Mouse (Mus musculus): ENCODE results near the gene Eif5a. TPM values are rescaled to one million over a fixed set of nuclear protein-coding genes. Genes with fewer than 3 reads are reported as not detected.

The Eif5a gene
- total and polyA plus RNA-seq, 3 experiments = 763 to 2,879 (median 1,285) TPM

DNA sequence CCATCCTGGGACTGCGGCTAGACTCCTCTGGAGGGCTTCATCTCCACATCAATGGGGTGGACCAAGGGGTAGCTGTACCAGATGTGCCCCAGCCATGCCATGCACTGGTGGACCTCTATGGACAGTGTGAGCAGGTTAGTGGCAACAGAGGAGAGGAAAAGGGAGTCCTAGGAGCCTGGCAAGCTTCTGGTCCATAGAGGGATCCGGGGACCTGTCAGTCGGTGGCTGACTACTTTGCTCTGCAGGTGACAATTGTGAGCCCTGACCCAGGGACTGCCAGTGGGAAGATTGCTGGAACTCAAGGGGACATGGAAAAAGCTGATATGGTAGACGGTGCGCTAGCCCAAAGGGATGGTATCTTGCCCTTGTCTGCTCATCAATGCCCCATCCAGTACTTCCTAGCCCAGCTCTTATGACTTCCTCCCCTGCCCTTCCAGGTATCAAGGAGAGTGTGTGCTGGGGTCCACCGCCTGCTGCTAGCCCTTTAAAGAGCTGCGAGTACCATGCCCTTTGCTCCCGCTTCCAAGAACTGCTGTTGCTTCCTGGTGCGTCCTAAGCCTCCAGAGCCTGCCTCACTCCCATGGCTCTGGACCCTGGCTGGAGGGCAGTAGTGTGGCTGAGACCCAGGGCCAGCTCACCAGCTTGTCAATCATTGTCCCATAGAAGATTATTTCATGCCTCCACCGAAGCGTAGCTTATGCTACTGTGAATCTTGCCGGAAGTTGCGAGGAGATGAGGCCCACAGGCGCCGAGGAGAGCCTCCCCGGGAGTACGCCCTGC, 10.8 kb downstream of the Eif5a start:
- Histone ChIP-seq H3K4me3 (ENCODE audit: low read depth, low read length) (no peak overlapping the region), H3K9me3 (replicated peaks) (no peaks in the 10 kb centered on the region), H3K27me3 (ENCODE audit: insufficient read depth, low read length) (no peaks in the 10 kb centered on the region), H3K4me1 (ENCODE audit: insufficient read depth, low read depth, low read length) (peaks cover 53% of the 10 kb centered on the region), H3K36me3 (replicated peaks) (peaks cover 97% of the 10 kb centered on the region)
- no peak for ATAC-seq (ENCODE audit: extremely low read depth, insufficient number of reproducible peaks, low FRiP score, poor library complexity, severe bottlenecking)
- TF ChIP-seq GATA2 (IDR thresholded peaks at IDR 0.05; ENCODE audit: borderline replicate concordance, low read depth, low read length) (no peak), POLR2AphosphoS5 (IDR thresholded peaks at IDR 0.05; ENCODE audit: insufficient replicate concordance, low read depth, low read length) (no peak), GATA1 (IDR thresholded peaks at IDR 0.05; ENCODE audit: borderline replicate concordance, low read length) (no peak), TAL1 (conservative IDR thresholded peaks at IDR 0.05; ENCODE audit: low read depth, low read length) (no peak), CTCF (IDR thresholded peaks at IDR 0.05; ENCODE audit: low read depth, low read length) (no peak)
- DNase-seq (ENCODE audit: low spot score) = no peak

DNA sequence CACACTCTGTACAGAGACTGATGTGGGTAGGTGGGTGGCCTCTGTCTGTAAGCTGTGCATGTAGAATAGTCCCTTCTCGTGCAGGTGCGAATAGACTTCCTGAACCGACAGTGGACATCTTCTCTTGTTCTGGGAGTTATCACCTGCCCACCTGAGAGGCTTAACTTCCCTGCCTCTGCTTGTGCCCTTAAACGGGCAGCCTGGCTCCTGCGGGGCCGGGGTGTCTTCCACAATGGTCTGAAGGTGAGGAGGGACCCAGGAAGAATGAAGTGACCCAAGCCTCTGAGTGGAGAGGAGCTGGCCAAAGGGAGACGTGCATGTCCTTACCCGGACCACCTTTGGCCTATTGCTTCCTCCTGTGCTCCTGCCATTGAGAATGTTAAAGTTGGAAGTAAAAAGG, 11.6 kb downstream of the Eif5a start:
- Histone ChIP-seq H3K4me3 (ENCODE audit: low read depth, low read length) (no peak overlapping the region), H3K4me1 (ENCODE audit: insufficient read depth, low read depth, low read length) (peaks cover 51% of the 10 kb centered on the region), H3K9me3 (replicated peaks) (no peaks in the 10 kb centered on the region), H3K27me3 (ENCODE audit: insufficient read depth, low read length) (no peaks in the 10 kb centered on the region), H3K36me3 (replicated peaks) (peaks cover 97% of the 10 kb centered on the region)
- TF ChIP-seq GATA1 (IDR thresholded peaks at IDR 0.05; ENCODE audit: borderline replicate concordance, low read length) = no peak
- no peak for TF ChIP-seq CTCF (IDR thresholded peaks at IDR 0.05; ENCODE audit: low read depth, low read length)
- no peak for TF ChIP-seq GATA2 (IDR thresholded peaks at IDR 0.05; ENCODE audit: borderline replicate concordance, low read depth, low read length)
- no peak for TF ChIP-seq TAL1 (conservative IDR thresholded peaks at IDR 0.05; ENCODE audit: low read depth, low read length)
- TF ChIP-seq POLR2AphosphoS5 (IDR thresholded peaks at IDR 0.05; ENCODE audit: insufficient replicate concordance, low read depth, low read length) = no peak
- DNase-seq (ENCODE audit: low spot score) (no peak), ATAC-seq (ENCODE audit: extremely low read depth, insufficient number of reproducible peaks, low FRiP score, poor library complexity, severe bottlenecking) (no peak)

DNA sequence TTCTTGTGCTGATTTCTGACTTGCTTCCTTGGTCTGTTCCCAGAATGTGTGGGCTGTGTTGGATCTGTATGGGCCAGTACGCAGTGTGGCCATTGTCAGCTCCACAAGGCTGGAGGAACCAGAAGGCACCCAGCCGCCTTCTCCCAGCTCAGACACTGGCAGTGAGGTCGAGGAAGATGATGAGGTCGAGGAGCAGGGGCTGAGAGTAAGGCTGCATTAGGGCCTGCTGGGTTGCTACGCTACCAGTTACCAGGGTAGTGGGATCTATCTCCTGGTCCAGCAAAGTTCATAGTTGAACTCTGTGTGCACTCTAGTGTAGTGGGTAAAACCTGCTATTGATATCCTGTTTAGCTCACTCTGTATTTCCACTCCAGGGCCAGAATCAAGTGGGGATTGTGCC, 12.6 kb downstream of the Eif5a start:
- no peak for TF ChIP-seq CTCF (IDR thresholded peaks at IDR 0.05; ENCODE audit: low read depth, low read length)
- TF ChIP-seq POLR2AphosphoS5 (IDR thresholded peaks at IDR 0.05; ENCODE audit: insufficient replicate concordance, low read depth, low read length) = no peak
- no peak for TF ChIP-seq GATA2 (IDR thresholded peaks at IDR 0.05; ENCODE audit: borderline replicate concordance, low read depth, low read length)
- no peak for TF ChIP-seq GATA1 (IDR thresholded peaks at IDR 0.05; ENCODE audit: borderline replicate concordance, low read length)
- TF ChIP-seq TAL1 (conservative IDR thresholded peaks at IDR 0.05; ENCODE audit: low read depth, low read length) = no peak

DNA sequence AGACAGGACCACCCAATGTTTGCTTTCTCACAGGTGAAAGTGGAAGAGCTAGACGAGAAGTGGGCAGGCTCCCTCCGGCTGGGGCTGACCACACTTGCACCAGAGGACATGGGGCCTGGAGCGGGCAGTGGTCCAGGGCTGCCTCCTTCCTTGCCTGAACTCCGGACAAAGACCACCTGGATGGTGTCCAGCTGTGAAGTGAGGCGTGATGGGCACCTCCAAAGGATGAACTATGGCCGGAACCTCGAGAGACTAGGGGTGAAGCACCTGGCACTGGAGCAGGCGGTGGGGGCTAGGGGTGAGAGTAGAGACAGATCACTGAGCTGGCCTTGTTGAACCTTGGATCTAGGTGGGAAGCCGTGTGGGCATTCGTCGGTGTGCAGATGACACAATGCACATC, 13.1 kb downstream of the Eif5a start:
- TF ChIP-seq TAL1 (conservative IDR thresholded peaks at IDR 0.05; ENCODE audit: low read depth, low read length) (no peak), CTCF (IDR thresholded peaks at IDR 0.05; ENCODE audit: low read depth, low read length) (no peak), GATA1 (IDR thresholded peaks at IDR 0.05; ENCODE audit: borderline replicate concordance, low read length) (no peak), POLR2AphosphoS5 (IDR thresholded peaks at IDR 0.05; ENCODE audit: insufficient replicate concordance, low read depth, low read length) (no peak), GATA2 (IDR thresholded peaks at IDR 0.05; ENCODE audit: borderline replicate concordance, low read depth, low read length) (no peak)
- H3K36me3 ChIP-seq (replicated peaks) = peaks cover 97% of the 10 kb centered on the region
- no peaks in the 10 kb centered on the region for H3K27me3 ChIP-seq (ENCODE audit: insufficient read depth, low read length)
- H3K4me3 ChIP-seq (ENCODE audit: low read depth, low read length) = no peak overlapping the region
- DNase-seq (ENCODE audit: low spot score) = no peak
- ATAC-seq (ENCODE audit: extremely low read depth, insufficient number of reproducible peaks, low FRiP score, poor library complexity, severe bottlenecking) = no peak
- peaks cover 49% of the 10 kb centered on the region for H3K4me1 ChIP-seq (ENCODE audit: insufficient read depth, low read depth, low read length)
- no peaks in the 10 kb centered on the region for H3K9me3 ChIP-seq (replicated peaks)

More for the DNA sequence above, 12.6 kb downstream of the Eif5a start:
- DNase-seq (ENCODE audit: low spot score) (no peak), ATAC-seq (ENCODE audit: extremely low read depth, insufficient number of reproducible peaks, low FRiP score, poor library complexity, severe bottlenecking) (no peak)
- Histone ChIP-seq H3K9me3 (replicated peaks) (no peaks in the 10 kb centered on the region), H3K36me3 (replicated peaks) (peaks cover 95% of the 10 kb centered on the region), H3K4me1 (ENCODE audit: insufficient read depth, low read depth, low read length) (peaks cover 46% of the 10 kb centered on the region), H3K4me3 (ENCODE audit: low read depth, low read length) (no peak overlapping the region), H3K27me3 (ENCODE audit: insufficient read depth, low read length) (no peaks in the 10 kb centered on the region)

DNA sequence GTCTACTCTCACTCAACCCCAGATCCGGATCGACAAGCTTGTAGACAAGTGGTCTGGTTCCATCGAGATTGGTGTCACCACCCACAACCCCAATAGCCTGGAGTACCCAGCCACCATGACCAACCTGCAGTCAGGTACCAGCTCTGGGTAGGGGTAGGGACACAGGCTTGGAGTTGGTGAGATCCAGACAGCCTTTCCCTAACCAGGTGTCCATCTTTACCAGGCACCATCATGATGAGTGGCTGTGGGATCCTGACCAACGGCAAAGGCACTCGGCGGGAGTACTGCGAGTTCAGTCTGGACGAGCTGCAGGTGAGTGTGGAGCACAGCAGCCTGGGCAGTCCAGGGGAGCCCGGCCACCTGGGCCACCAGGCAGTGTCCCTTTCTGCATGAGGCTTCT, 17.4 kb downstream of the Eif5a start:
- Histone ChIP-seq H3K36me3 (replicated peaks) (peaks cover 65% of the 10 kb centered on the region), H3K9me3 (replicated peaks) (no peaks in the 10 kb centered on the region), H3K4me3 (ENCODE audit: low read depth, low read length) (no peak overlapping the region), H3K27me3 (ENCODE audit: insufficient read depth, low read length) (no peaks in the 10 kb centered on the region), H3K4me1 (ENCODE audit: insufficient read depth, low read depth, low read length) (peaks cover 52% of the 10 kb centered on the region)
- DNase-seq (ENCODE audit: low spot score) = no peak
- ATAC-seq (ENCODE audit: extremely low read depth, insufficient number of reproducible peaks, low FRiP score, poor library complexity, severe bottlenecking) = no peak
- TF ChIP-seq POLR2AphosphoS5 (IDR thresholded peaks at IDR 0.05; ENCODE audit: insufficient replicate concordance, low read depth, low read length) (no peak), GATA1 (IDR thresholded peaks at IDR 0.05; ENCODE audit: borderline replicate concordance, low read length) (no peak), GATA2 (IDR thresholded peaks at IDR 0.05; ENCODE audit: borderline replicate concordance, low read depth, low read length) (no peak), CTCF (IDR thresholded peaks at IDR 0.05; ENCODE audit: low read depth, low read length) (no peak), TAL1 (conservative IDR thresholded peaks at IDR 0.05; ENCODE audit: low read depth, low read length) (no peak)

DNA sequence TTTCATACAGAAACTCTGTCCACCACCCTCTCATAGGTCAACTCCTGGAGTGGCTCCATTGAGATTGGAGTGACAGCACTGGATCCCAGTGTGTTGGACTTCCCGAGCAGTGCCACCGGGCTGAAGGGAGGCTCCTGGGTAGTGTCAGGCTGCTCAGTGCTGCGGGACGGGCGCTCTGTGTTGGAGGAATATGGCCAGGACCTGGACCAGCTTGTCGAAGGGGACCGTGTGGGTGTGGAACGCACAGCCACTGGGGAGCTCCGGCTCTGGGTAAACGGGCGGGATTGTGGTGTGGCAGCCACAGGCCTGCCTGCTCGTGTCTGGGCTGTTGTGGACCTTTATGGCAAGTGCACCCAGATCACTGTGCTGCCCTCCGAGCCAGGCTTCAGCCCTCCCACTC, 18.8 kb downstream of the Eif5a start:
- Histone ChIP-seq H3K9me3 (replicated peaks) (no peaks in the 10 kb centered on the region), H3K27me3 (ENCODE audit: insufficient read depth, low read length) (no peaks in the 10 kb centered on the region), H3K4me1 (ENCODE audit: insufficient read depth, low read depth, low read length) (peaks cover 60% of the 10 kb centered on the region), H3K4me3 (ENCODE audit: low read depth, low read length) (peak overlapping the region; percentile 97), H3K36me3 (replicated peaks) (peaks cover 51% of the 10 kb centered on the region)
- no peak for DNase-seq (ENCODE audit: low spot score)
- no peak for TF ChIP-seq CTCF (IDR thresholded peaks at IDR 0.05; ENCODE audit: low read depth, low read length)
- no peak for ATAC-seq (ENCODE audit: extremely low read depth, insufficient number of reproducible peaks, low FRiP score, poor library complexity, severe bottlenecking)
